In genomic region chr7:139213751-139214150, GRCm38 (mm10) we compare ENCODE assay signal across 8 mouse cellular contexts. TPM values are rescaled to one million over a fixed set of nuclear protein-coding genes. Genes with fewer than 3 reads are reported as not detected.
DNase-seq lines count a peak whose midpoint lies in the region; ATAC-seq and TF ChIP-seq lines count a peak whose summit lies in the region.

No protein-coding gene starts in this region.

- peak overlapping the region; percentile 65 for H3K9ac ChIP-seq in limb, embryonic 13.5 days
- peak overlapping the region; percentile 48; the same call in 1 of the 2 replicates for H3K9ac ChIP-seq in stomach, postnatal 0 days (ENCODE audit: low read length)

- peak overlapping the region; percentile 96 for H3K4me3 ChIP-seq in megakaryocyte, embryonic 14.5 days (replicated peaks)
- peak overlapping the region; percentile 60 for H3K4me3 ChIP-seq in limb, embryonic 13.5 days
- peak overlapping the region; percentile 59; the same call in 1 of the 2 replicates for H3K4me3 ChIP-seq in stomach, postnatal 0 days (ENCODE audit: low read depth, low read length)

- H3K4me1 ChIP-seq in megakaryocyte, embryonic 14.5 days, result peaks cover 57% of the 10 kb centered on the region
- H3K4me1 ChIP-seq in limb, embryonic 13.5 days, result peaks cover 14% of the 10 kb centered on the region
- 0 out of 2 replicates have a peak, but pooled peaks cover 3% of the 10 kb centered on the region for H3K4me1 ChIP-seq in stomach, postnatal 0 days (replicated peaks; ENCODE audit: control insufficient read depth, insufficient read depth)

- TF ChIP-seq EP300 in stomach, postnatal 0 days (optimal IDR thresholded peaks at IDR 0.05), result no peak

- H3K9me3 ChIP-seq in megakaryocyte, embryonic 14.5 days, result no peaks in the 10 kb centered on the region
- H3K9me3 ChIP-seq in limb, embryonic 13.5 days, result no peaks in the 10 kb centered on the region
- H3K9me3 ChIP-seq in stomach, postnatal 0 days (ENCODE audit: control insufficient read depth, low read length), result no peaks in the 10 kb centered on the region

- WGBS in limb, embryonic 13.5 days, result 58% methylated on average over 3 of the region's 3 CpGs
- 67% methylated on average over 3 of the region's 3 CpGs for WGBS in stomach, postnatal 0 days

- TF ChIP-seq CTCF in stomach, postnatal 0 days (IDR thresholded peaks at IDR 0.05; ENCODE audit: low read depth), result no peak

- no peaks in the 10 kb centered on the region for H3K36me3 ChIP-seq in megakaryocyte, embryonic 14.5 days (replicated peaks; ENCODE audit: low read length)
- H3K36me3 ChIP-seq in limb, embryonic 13.5 days, result no peaks in the 10 kb centered on the region
- H3K36me3 ChIP-seq in stomach, postnatal 0 days (ENCODE audit: control insufficient read depth, insufficient read depth, low read length), result no peaks in the 10 kb centered on the region

- no peak for ATAC-seq in megakaryocyte, adult 5-6 weeks (ENCODE audit: poor library complexity, severe bottlenecking)
- no peak for ATAC-seq in limb, embryonic 13.5 days (ENCODE audit: low FRiP score, low read depth)
- ATAC-seq in stomach, postnatal 0 days (ENCODE audit: low FRiP score, low TSS enrichment), result no peak

- DNase-seq in cerebellum, adult 9-11 months, result peak; percentile 52
- DNase-seq in cerebellum, postnatal 36 days, result no peak
- DNase-seq in stomach, postnatal 0 days (ENCODE audit: low spot score), result no peak
- DNase-seq in thymus, postnatal 0 days (ENCODE audit: low spot score), result no peak
- no peak for DNase-seq in frontal cortex, postnatal 14 days (ENCODE audit: low spot score in 2 of 2)

- no peak overlapping the region for H3K27ac ChIP-seq in limb, embryonic 13.5 days
- 0 out of 2 replicates have a peak overlapping the region, but pooled peaks have one; percentile 30 for H3K27ac ChIP-seq in stomach, postnatal 0 days (replicated peaks)

- H3K27me3 ChIP-seq in megakaryocyte, embryonic 14.5 days (replicated peaks), result no peaks in the 10 kb centered on the region
- H3K27me3 ChIP-seq in limb, embryonic 13.5 days, result no peaks in the 10 kb centered on the region
- H3K27me3 ChIP-seq in stomach, postnatal 0 days (ENCODE audit: control insufficient read depth, insufficient read depth, low read length), result no peaks in the 10 kb centered on the region

- peak overlapping the region; percentile 67 for H3K4me2 ChIP-seq in limb, embryonic 13.5 days (replicated peaks)
- H3K4me2 ChIP-seq in stomach, postnatal 0 days (replicated peaks; ENCODE audit: low read depth), result peak overlapping the region; percentile 64

RNA-seq across cellular contexts. Expression of gene Stk32c, which starts 0.6 kb away (rescaled TPM):
- not detected in 2 replicates for polyA plus RNA-seq in megakaryocyte, embryonic 14.5 days (2012; ENCODE audit: insufficient read depth, low replicate concordance)
- 0.11 TPM in 1 of 2 replicates, not detected in the other for total RNA-seq in megakaryocyte, adult 5-6 weeks (2015)
- not detected in 2 replicates for total RNA-seq in megakaryocyte, adult 5-6 weeks (2017)
- 0.13 and 0.17 TPM in 2 replicates for polyA plus RNA-seq in limb, embryonic 13.5 days (2015; fragmentation: Nextera tagmentation; extraction: Ambion mirVana)
- polyA plus RNA-seq in stomach, postnatal 0 days (2015; fragmentation: Nextera tagmentation; extraction: Ambion mirVana), result 0.11 TPM in 1 of 2 replicates, not detected in the other
- polyA plus RNA-seq in thymus, postnatal 0 days (2015; fragmentation: Nextera tagmentation; extraction: Ambion mirVana), result not detected in 2 replicates

RNA-seq across cellular contexts. Expression of gene Lrrc27, which starts 1.0 kb away (rescaled TPM):
- 2.9 TPM in 1 of 2 replicates, not detected in the other for polyA plus RNA-seq in megakaryocyte, embryonic 14.5 days (2012; ENCODE audit: insufficient read depth, low replicate concordance)
- total RNA-seq in megakaryocyte, adult 5-6 weeks (2015), result 1.3 and 3.4 TPM in 2 replicates
- total RNA-seq in megakaryocyte, adult 5-6 weeks (2017), result 0.81 and 3.2 TPM in 2 replicates
- 1.8 and 2.3 TPM in 2 replicates for polyA plus RNA-seq in limb, embryonic 13.5 days (2015; fragmentation: Nextera tagmentation; extraction: Ambion mirVana)
- polyA plus RNA-seq in stomach, postnatal 0 days (2015; fragmentation: Nextera tagmentation; extraction: Ambion mirVana), result 3.6 and 5.1 TPM in 2 replicates
- polyA plus RNA-seq in thymus, postnatal 0 days (2015; fragmentation: Nextera tagmentation; extraction: Ambion mirVana), result 1.9 and 2.4 TPM in 2 replicates

RNA-seq across cellular contexts. Expression of gene Pwwp2b, which starts 34.5 kb away (rescaled TPM):
- polyA plus RNA-seq in megakaryocyte, embryonic 14.5 days (2012; ENCODE audit: insufficient read depth, low replicate concordance), result 11.6 and 15.8 TPM in 2 replicates
- total RNA-seq in megakaryocyte, adult 5-6 weeks (2015), result 3.0 and 3.3 TPM in 2 replicates
- total RNA-seq in megakaryocyte, adult 5-6 weeks (2017), result 1.8 and 2.6 TPM in 2 replicates
- polyA plus RNA-seq in limb, embryonic 13.5 days (2015; fragmentation: Nextera tagmentation; extraction: Ambion mirVana), result 10.7 and 11.7 TPM in 2 replicates
- polyA plus RNA-seq in stomach, postnatal 0 days (2015; fragmentation: Nextera tagmentation; extraction: Ambion mirVana), result 16.0 and 17.2 TPM in 2 replicates
- polyA plus RNA-seq in thymus, postnatal 0 days (2015; fragmentation: Nextera tagmentation; extraction: Ambion mirVana), result 3.7 and 3.9 TPM in 2 replicates
